Mouse (Mus musculus) cortical plate, adult 2 months (tissue): ENCODE measurements at regions not wholly inside any gene's neighbourhood (a gene's known extent, or its start where the extent isn't known, plus 50 kb on each side); places are given as distances from the start of the nearest gene placed in this dataset.

Experiments used
- H3K27ac ChIP-seq: fragments of 200-500 bp; 2 replicates; pipeline ENCODE4 v1.5.1; 2012; ENCODE audit warnings: low read length, control low read depth, inconsistent platforms; ENCODE audit not compliant: insufficient read depth
- H3K4me1 ChIP-seq: fragments of 200-500 bp; 2 replicates; pipeline ENCODE4 v1.6.1; 2011; ENCODE audit warnings: low read length; ENCODE audit not compliant: control insufficient read depth, insufficient read depth
- H3K4me3 ChIP-seq: fragments of 200-500 bp; 2 replicates; pipeline ENCODE4 v1.5.1; 2011; ENCODE audit warnings: mild to moderate bottlenecking, low read length, control low read depth; ENCODE audit not compliant: insufficient read depth
- CTCF ChIP-seq: fragments of 200-500 bp; IDR thresholded peaks from 2 replicates; pipeline ENCODE4 v1.5.1; 2011; ENCODE audit warnings: mild to moderate bottlenecking, control low read depth, low read length; ENCODE audit not compliant: insufficient read depth; ENCODE audit errors: extremely low read depth
- POLR2A ChIP-seq: fragments of 200-500 bp; IDR thresholded peaks from 2 replicates; pipeline ENCODE4 v1.6.1; 2011; ENCODE audit warnings: mild to moderate bottlenecking, low read length, control low read depth; ENCODE audit not compliant: insufficient read depth; ENCODE audit errors: extremely low read depth

DNA sequence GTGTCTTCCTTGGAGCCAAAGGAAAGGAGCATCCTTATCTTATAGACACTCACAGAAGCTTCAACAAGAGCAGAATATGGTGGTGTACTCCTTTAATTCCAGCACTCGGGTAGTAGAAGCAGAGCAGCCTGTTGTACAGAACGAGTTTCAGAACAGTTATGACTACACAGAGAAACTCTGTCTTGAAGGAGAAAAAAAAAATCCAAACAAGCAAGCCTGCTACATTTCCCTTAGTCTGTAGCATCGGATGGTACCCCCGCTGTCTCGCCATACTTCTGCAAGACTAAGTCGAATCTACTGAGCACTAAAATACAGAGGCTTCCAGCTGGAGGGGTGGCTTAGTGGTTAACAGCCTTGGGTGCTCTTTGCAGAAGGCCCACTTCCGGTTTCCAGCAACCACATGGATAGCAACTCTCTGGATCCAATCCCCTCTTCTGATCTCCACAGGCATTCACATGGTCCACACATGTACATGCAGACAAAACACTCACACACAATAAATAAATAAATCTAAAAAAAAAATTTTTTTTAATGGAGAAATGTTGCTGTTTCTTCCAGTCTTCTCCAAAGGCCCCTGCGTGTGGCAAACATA lies 144.6 kb upstream of the Jmjd1c start:
- TF ChIP-seq CTCF = no peak
- no peak for TF ChIP-seq POLR2A
- Histone ChIP-seq H3K4me1 (no peaks in the 10 kb centered on the region), H3K27ac (no peak overlapping the region), H3K4me3 (no peak overlapping the region)

DNA sequence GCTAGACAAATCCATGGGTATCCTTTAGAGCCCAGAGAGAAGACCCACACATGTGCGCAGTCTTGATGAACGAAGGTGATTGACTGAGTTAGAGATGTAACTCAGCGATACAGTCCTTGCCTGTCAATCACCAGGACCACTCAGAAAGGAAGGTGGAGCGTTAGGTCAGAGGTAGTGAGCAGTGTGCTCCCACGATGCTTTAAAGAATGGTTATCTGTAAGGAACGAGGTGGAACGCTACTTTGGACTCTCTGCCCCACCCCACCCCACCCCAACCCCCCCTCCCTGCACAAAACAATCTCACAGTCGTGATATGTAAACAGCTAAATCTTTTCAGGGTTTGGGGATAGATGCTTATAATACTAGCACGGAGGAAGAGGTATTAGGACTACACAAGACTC lies 144.0 kb upstream of the Jmjd1c start:
- H3K4me3 ChIP-seq = no peak overlapping the region
- TF ChIP-seq POLR2A (no peak), CTCF (no peak)

DNA sequence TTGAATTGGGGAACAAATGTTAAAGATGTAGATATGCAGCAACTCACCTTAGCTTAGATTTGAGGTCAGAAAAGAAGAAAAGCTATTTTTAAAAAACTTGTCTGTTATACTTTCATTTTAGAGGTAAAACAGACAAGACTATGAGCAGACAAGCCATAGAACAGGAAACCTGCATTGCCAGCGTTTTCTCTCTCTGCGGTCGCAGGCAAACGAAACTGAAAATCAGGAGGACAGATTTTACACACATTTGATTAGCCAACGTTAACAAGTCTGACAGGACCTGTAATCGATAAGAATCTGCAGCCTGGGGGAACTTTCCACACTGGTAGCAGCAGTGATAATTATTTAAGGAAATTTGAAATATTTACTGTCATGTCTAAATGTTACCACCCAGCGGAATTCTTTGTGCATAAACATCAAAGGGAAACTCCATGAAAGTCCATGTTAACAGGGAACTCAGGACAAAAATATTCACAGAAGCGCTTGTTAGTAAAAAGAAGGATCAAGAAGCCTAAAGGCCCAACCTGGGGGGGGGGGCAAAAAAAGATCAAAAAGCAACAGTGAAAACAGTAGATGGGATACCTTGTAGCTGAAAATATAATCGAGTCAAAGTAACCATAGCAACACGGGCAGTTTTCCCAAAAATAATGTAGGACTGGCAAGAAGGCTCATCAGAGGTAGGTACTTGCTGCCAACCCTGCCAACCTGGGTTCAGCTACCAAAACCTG lies 142.5 kb upstream of the Jmjd1c start:
- Histone ChIP-seq H3K27ac (no peak overlapping the region), H3K4me1 (no peaks in the 10 kb centered on the region), H3K4me3 (no peak overlapping the region)
- TF ChIP-seq POLR2A (no peak), CTCF (no peak)

More for the DNA sequence above, 144.0 kb upstream of the Jmjd1c start:
- no peak overlapping the region for H3K27ac ChIP-seq
- H3K4me1 ChIP-seq = no peaks in the 10 kb centered on the region

DNA sequence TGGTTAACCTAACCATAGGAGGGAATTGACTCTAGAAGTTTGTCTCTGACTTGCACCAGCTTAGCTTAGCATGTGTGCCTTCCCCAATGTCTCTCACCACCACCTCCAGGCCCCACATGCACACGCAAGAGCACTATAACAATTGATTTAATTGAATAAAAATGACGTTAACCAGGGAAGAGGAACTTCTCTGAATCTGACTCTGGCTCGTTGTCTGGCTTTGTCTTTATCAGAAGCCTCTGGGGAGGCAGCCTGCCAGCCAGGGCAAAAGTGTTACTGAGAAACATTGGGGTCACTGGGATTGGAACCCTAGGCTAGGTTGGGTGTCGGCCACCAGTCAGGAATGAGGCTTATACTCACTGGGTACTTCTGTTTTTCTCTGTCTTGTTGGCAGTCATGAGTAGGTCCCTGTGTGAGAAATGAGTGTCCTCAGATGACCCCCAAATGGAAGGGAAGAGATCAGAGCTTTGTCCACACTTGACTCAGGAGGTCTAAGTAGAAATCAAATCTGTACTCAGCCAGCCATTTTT lies 141.9 kb upstream of the Jmjd1c start:
- Histone ChIP-seq H3K27ac (no peak overlapping the region), H3K4me3 (no peak overlapping the region), H3K4me1 (no peaks in the 10 kb centered on the region)
- TF ChIP-seq POLR2A (no peak), CTCF (no peak)

DNA sequence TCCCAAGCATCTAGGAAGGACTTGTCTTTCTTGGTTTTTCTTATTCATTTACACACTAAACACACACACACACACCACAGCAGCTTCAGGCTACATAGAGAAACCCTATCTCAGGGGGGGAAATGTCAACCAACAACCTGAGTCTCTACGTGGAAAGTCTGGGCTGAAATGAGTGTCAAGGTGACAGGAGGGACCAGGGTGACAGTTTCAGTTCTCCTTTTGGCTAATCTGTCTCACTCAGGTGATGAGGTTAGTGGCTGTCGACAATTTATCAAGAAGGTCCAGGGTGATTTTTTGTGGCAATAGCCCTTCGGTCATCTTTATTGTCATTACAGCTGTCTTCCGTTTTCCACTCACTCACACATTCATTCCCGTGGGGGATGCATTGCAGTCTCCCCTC lies 140.5 kb upstream of the Jmjd1c start:
- H3K27ac ChIP-seq = no peak overlapping the region
- TF ChIP-seq CTCF (no peak), POLR2A (no peak)
- H3K4me3 ChIP-seq = no peak overlapping the region
- no peaks in the 10 kb centered on the region for H3K4me1 ChIP-seq

DNA sequence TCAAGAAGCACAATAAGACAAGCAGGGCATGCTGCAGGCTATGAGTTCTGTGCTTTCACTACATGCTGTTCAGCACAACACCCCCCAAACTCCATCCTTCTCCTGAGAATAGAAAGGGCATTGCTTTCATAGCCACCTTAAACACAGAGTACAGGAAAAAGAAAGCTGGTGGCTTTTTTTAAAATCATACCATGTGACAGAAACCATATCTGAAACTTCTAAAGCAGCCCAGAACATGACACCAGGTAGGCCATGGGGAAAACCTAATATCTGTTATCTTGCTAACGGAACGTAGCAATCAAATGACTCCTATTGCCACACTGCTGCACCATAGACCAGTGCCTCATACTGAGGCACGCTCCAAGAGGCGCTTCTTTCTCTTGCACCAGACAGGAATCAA lies 139.3 kb upstream of the Jmjd1c start:
- H3K4me3 ChIP-seq = no peak overlapping the region
- no peak for TF ChIP-seq CTCF
- TF ChIP-seq POLR2A = no peak
- H3K27ac ChIP-seq = no peak overlapping the region
- no peaks in the 10 kb centered on the region for H3K4me1 ChIP-seq

DNA sequence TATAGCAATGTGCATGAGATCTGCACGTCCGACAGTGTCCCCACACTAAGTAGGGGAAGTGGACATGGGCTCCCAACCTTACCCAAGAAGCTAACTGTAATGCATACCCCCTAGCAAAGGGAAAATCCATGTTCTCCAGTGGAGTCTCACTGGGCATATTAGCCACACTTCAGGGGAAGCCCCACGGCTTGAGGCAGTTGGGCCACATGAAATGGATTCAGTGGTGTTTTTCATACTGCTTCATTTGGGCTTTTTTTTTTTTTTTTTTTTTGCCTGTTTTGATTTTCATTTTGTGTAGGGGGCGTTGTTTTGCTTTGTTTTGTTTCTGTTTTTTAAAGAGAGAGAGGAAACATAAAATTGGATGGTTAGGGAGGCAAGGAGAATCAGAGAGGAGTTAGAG lies 138.6 kb upstream of the Jmjd1c start:
- no peak overlapping the region for H3K27ac ChIP-seq
- no peak overlapping the region for H3K4me3 ChIP-seq
- no peak for TF ChIP-seq CTCF
- TF ChIP-seq POLR2A = no peak
- no peaks in the 10 kb centered on the region for H3K4me1 ChIP-seq
